Mouse (Mus musculus): ENCODE measurements around the gene Foxf2. TPM values are rescaled to one million over a fixed set of nuclear protein-coding genes. Genes with fewer than 3 reads are reported as not detected.

Gene Foxf2
- polyA plus RNA-seq, 2 experiments, result 5.0 to 12.8 TPM

DNA sequence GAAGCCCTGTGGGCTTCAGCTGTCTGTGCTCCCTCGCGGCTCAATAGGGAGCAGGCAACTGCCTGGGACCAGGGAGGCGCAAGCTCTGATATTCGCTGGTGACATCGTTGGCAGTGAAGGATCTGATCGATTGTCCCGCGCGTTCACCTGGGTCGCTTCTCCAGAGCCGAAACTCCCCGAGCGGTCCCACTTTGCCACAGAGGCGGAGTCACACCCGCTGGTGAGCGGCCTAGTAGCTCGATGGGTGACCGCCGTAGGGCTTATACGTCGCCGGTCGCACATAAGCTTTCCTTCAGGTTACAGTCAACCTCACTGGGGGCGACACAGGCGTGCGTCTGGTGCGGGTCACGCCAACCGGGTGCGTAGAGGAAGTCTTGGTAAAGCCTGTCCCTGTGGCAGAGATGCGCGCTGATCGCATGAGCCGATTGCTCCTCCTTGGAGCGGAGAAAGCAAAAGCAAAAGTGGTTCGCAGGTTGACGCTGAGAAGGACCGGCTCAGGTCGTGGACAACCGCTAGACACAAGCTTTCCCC is 3.8 kb downstream of the Foxf2 start:
- DNase-seq (ENCODE audit: low spot score), result no peak
- no peak overlapping the region for H3K27ac ChIP-seq (replicated peaks; ENCODE audit: low read depth, low read length)

DNA sequence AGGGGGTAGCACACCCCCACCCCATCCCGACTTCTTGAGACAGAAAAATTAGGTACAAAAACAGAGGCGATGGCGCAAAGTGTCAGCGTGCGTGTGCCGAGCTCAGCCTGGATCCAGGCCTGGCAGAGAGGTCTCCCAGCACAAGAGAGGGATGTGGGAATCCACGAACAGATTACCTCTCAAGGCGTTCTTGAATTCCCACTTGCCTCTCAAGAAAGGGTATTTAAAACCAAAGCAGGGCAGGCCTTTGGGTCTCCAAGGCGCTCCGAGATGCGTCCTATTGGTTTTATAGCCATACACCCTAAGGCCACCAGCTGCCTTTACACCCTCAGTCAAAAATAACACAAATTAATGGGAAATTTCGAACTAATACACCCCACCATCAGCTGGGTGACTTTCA is 4.4 kb downstream of the Foxf2 start:
- H3K27ac ChIP-seq (replicated peaks; ENCODE audit: low read depth, low read length), result no peak overlapping the region
- peaks cover 21% of the 10 kb centered on the region for H3K4me1 ChIP-seq (ENCODE audit: control insufficient read depth, insufficient read depth, low read length)
- DNase-seq (ENCODE audit: low spot score) (no peak), ATAC-seq (ENCODE audit: low FRiP score, low read depth) (no peak)
- H3K4me3 ChIP-seq (replicated peaks; ENCODE audit: low read length), result peak overlapping the region; percentile 49
- H3K27me3 ChIP-seq (ENCODE audit: control insufficient read depth, insufficient read depth, low read length), result peaks cover 73% of the 10 kb centered on the region
- H3K9ac ChIP-seq (ENCODE audit: low read depth, low read length, severe bottlenecking), result 0 out of 2 replicates have a peak overlapping the region, but pooled peaks have one; percentile 50
- no peak for TF ChIP-seq POLR2A (IDR thresholded peaks at IDR 0.05; ENCODE audit: borderline replicate concordance, extremely low read depth, insufficient read depth, insufficient read length)
- H3K9me3 ChIP-seq (ENCODE audit: control insufficient read depth, low read length), result no peaks in the 10 kb centered on the region
- H3K36me3 ChIP-seq (ENCODE audit: control insufficient read depth, insufficient read depth, low read length), result no peaks in the 10 kb centered on the region
- WGBS, result 21% methylated on average over 12 of the region's 12 CpGs
- peak overlapping the region; percentile 62; the same call in 1 of the 2 replicates for H3K4me2 ChIP-seq (replicated peaks; ENCODE audit: low read depth, low read length, severe bottlenecking)

More for the DNA sequence above, 3.8 kb downstream of the Foxf2 start:
- ATAC-seq (ENCODE audit: low FRiP score, low read depth), result no peak
- H3K36me3 ChIP-seq (ENCODE audit: control insufficient read depth, insufficient read depth, low read length), result no peaks in the 10 kb centered on the region
- TF ChIP-seq POLR2A (IDR thresholded peaks at IDR 0.05; ENCODE audit: borderline replicate concordance, extremely low read depth, insufficient read depth, insufficient read length), result no peak
- H3K9me3 ChIP-seq (ENCODE audit: control insufficient read depth, low read length), result no peaks in the 10 kb centered on the region
- H3K27me3 ChIP-seq (ENCODE audit: control insufficient read depth, insufficient read depth, low read length), result peaks cover 80% of the 10 kb centered on the region
- peaks cover 21% of the 10 kb centered on the region for H3K4me1 ChIP-seq (ENCODE audit: control insufficient read depth, insufficient read depth, low read length)
- 3% methylated on average over 40 of the region's 40 CpGs for WGBS
- peak overlapping the region; percentile 49 for H3K4me3 ChIP-seq (replicated peaks; ENCODE audit: low read length)
- peak overlapping the region; percentile 62 for H3K4me2 ChIP-seq (replicated peaks; ENCODE audit: low read depth, low read length, severe bottlenecking)
- peak overlapping the region; percentile 50 for H3K9ac ChIP-seq (ENCODE audit: low read depth, low read length, severe bottlenecking)

GRCm38 (mm10) chr13:31630551-31630950 is 4.9 kb downstream of the Foxf2 start:
- Histone ChIP-seq H3K27me3 (ENCODE audit: control insufficient read depth, insufficient read depth, low read length) (peaks cover 68% of the 10 kb centered on the region), H3K4me1 (ENCODE audit: control insufficient read depth, insufficient read depth, low read length) (peaks cover 16% of the 10 kb centered on the region), H3K36me3 (ENCODE audit: control insufficient read depth, insufficient read depth, low read length) (no peaks in the 10 kb centered on the region), H3K4me2 (replicated peaks; ENCODE audit: low read depth, low read length, severe bottlenecking) (0 out of 2 replicates have a peak overlapping the region, but pooled peaks have one; percentile 10), H3K9ac (ENCODE audit: low read depth, low read length, severe bottlenecking) (no peak overlapping the region), H3K4me3 (replicated peaks; ENCODE audit: low read length) (peak overlapping the region; percentile 49; the same call in 1 of the 2 replicates), H3K27ac (replicated peaks; ENCODE audit: low read depth, low read length) (no peak overlapping the region), H3K9me3 (ENCODE audit: control insufficient read depth, low read length) (no peaks in the 10 kb centered on the region)
- no peak for DNase-seq (ENCODE audit: low spot score)
- no peak for TF ChIP-seq POLR2A (IDR thresholded peaks at IDR 0.05; ENCODE audit: borderline replicate concordance, extremely low read depth, insufficient read depth, insufficient read length)
- WGBS, result 12% methylated on average over 10 of the region's 10 CpGs
- no peak for ATAC-seq (ENCODE audit: low FRiP score, low read depth)

GRCm38 (mm10) chr13:31631291-31631690 is 5.7 kb downstream of the Foxf2 start:
- Histone ChIP-seq H3K4me1 (ENCODE audit: control insufficient read depth, insufficient read depth, low read length) (peaks cover 14% of the 10 kb centered on the region), H3K27ac (replicated peaks; ENCODE audit: low read depth, low read length) (no peak overlapping the region), H3K9me3 (ENCODE audit: control insufficient read depth, low read length) (no peaks in the 10 kb centered on the region), H3K4me3 (replicated peaks; ENCODE audit: low read length) (no peak overlapping the region), H3K9ac (ENCODE audit: low read depth, low read length, severe bottlenecking) (no peak overlapping the region), H3K4me2 (replicated peaks; ENCODE audit: low read depth, low read length, severe bottlenecking) (no peak overlapping the region), H3K36me3 (ENCODE audit: control insufficient read depth, insufficient read depth, low read length) (no peaks in the 10 kb centered on the region), H3K27me3 (ENCODE audit: control insufficient read depth, insufficient read depth, low read length) (peaks cover 61% of the 10 kb centered on the region)
- 22% methylated on average over 3 of the region's 3 CpGs for WGBS
- ATAC-seq (ENCODE audit: low FRiP score, low read depth) (no peak), DNase-seq (ENCODE audit: low spot score) (no peak)
- no peak for TF ChIP-seq POLR2A (IDR thresholded peaks at IDR 0.05; ENCODE audit: borderline replicate concordance, extremely low read depth, insufficient read depth, insufficient read length)

- Histone ChIP-seq H3K27ac (replicated peaks; ENCODE audit: low read depth, low read length) (no peak overlapping the region), H3K27me3 (ENCODE audit: control insufficient read depth, insufficient read depth, low read length) (peaks cover 49% of the 10 kb centered on the region), H3K4me3 (replicated peaks; ENCODE audit: low read length) (no peak overlapping the region), H3K9me3 (ENCODE audit: control insufficient read depth, low read length) (no peaks in the 10 kb centered on the region), H3K9ac (ENCODE audit: low read depth, low read length, severe bottlenecking) (no peak overlapping the region), H3K4me2 (replicated peaks; ENCODE audit: low read depth, low read length, severe bottlenecking) (no peak overlapping the region), H3K36me3 (ENCODE audit: control insufficient read depth, insufficient read depth, low read length) (no peaks in the 10 kb centered on the region), H3K4me1 (ENCODE audit: control insufficient read depth, insufficient read depth, low read length) (peaks cover 9% of the 10 kb centered on the region; the same call in 1 of the 2 replicates)
- under 1% methylated on average over 13 of the region's 13 CpGs for WGBS
- ATAC-seq (ENCODE audit: low FRiP score, low read depth) (peak; percentile 55; the same call in 1 of the 2 replicates), DNase-seq (ENCODE audit: low spot score) (peak; percentile 59)
- TF ChIP-seq POLR2A (IDR thresholded peaks at IDR 0.05; ENCODE audit: borderline replicate concordance, extremely low read depth, insufficient read depth, insufficient read length), result no peak
Measured at GRCm38 (mm10) chr13:31632450-31632849, 6.8 kb downstream of the Foxf2 start.

Data from limb, embryonic 14.5 days (tissue).